Mouse (Mus musculus): ENCODE measurements at regions not wholly inside any gene's neighbourhood (a gene's known extent, or its start where the extent isn't known, plus 50 kb on each side); places are given as distances from the start of the nearest gene placed in this dataset.

- H3K9ac ChIP-seq (ENCODE audit: insufficient read depth, low read depth, low read length, poor library complexity, severe bottlenecking), result no peak overlapping the region
- no peaks in the 10 kb centered on the region for H3K4me1 ChIP-seq (ENCODE audit: control insufficient read depth in 2 of 2, insufficient read depth in 2 of 2, low read length in 2 of 2, poor library complexity in 1 of 2)
- no peak for TF ChIP-seq ZC3H11A (IDR thresholded peaks at IDR 0.05; ENCODE audit: borderline replicate concordance, low read depth, low read length)
- TF ChIP-seq CHD2 (IDR thresholded peaks at IDR 0.05; ENCODE audit: low read depth, low read length), result no peak
- no peak for TF ChIP-seq ZNF384 (IDR thresholded peaks at IDR 0.05; ENCODE audit: low read depth, low read length)
- no peak for TF ChIP-seq HCFC1 (IDR thresholded peaks at IDR 0.05; ENCODE audit: borderline replicate concordance, insufficient read depth, low read length)
- no peak for TF ChIP-seq MAFK (IDR thresholded peaks at IDR 0.05; ENCODE audit: insufficient read depth, low read depth, low read length)
- no peak overlapping the region for H3K27ac ChIP-seq (ENCODE audit: insufficient read depth, low read depth, low read length, poor library complexity, severe bottlenecking)
- in situ Hi-C loops (cut with MboI; ENCODE audit: low sequenced_read_pairs in 2 of 2, unreplicated experiment in 2 of 2), result no loop called here
- no peak overlapping the region for H3K4me3 ChIP-seq (ENCODE audit: insufficient read depth in 1 of 2, low read depth in 1 of 2, low read length in 2 of 2, poor library complexity in 1 of 2, severe bottlenecking in 1 of 2)
- no peak for DNase-seq (ENCODE audit: low read depth, low spot score)
- no peaks in the 10 kb centered on the region for H3K9me3 ChIP-seq (ENCODE audit: control insufficient read depth, insufficient read depth, low read depth, low read length)
- H3K36me3 ChIP-seq (ENCODE audit: control insufficient read depth, insufficient read depth, low read length, poor library complexity, severe bottlenecking), result no peaks in the 10 kb centered on the region
These were observed 972.4 kb downstream of the Defb40 start for GRCm38 (mm10) chr8:18005660-18006059.

GRCm38 (mm10) chr8:18000750-18001149 lies 977.3 kb downstream of the Defb40 start:
- no peak overlapping the region for H3K27ac ChIP-seq (ENCODE audit: insufficient read depth, low read depth, low read length, poor library complexity, severe bottlenecking)
- no peaks in the 10 kb centered on the region for H3K9me3 ChIP-seq (ENCODE audit: control insufficient read depth, insufficient read depth, low read depth, low read length)
- no peak overlapping the region for H3K9ac ChIP-seq (ENCODE audit: insufficient read depth, low read depth, low read length, poor library complexity, severe bottlenecking)
- H3K36me3 ChIP-seq (ENCODE audit: control insufficient read depth, insufficient read depth, low read length, poor library complexity, severe bottlenecking), result no peaks in the 10 kb centered on the region
- in situ Hi-C loops (cut with MboI; ENCODE audit: low sequenced_read_pairs in 2 of 2, unreplicated experiment in 2 of 2), result no loop called here
- TF ChIP-seq ZNF384 (IDR thresholded peaks at IDR 0.05; ENCODE audit: low read depth, low read length) (no peak), HCFC1 (IDR thresholded peaks at IDR 0.05; ENCODE audit: borderline replicate concordance, insufficient read depth, low read length) (no peak), MAFK (IDR thresholded peaks at IDR 0.05; ENCODE audit: insufficient read depth, low read depth, low read length) (no peak), ZC3H11A (IDR thresholded peaks at IDR 0.05; ENCODE audit: borderline replicate concordance, low read depth, low read length) (no peak), CHD2 (IDR thresholded peaks at IDR 0.05; ENCODE audit: low read depth, low read length) (no peak)
- no peak overlapping the region for H3K4me3 ChIP-seq (ENCODE audit: insufficient read depth in 1 of 2, low read depth in 1 of 2, low read length in 2 of 2, poor library complexity in 1 of 2, severe bottlenecking in 1 of 2)
- H3K4me1 ChIP-seq (ENCODE audit: control insufficient read depth in 2 of 2, insufficient read depth in 2 of 2, low read length in 2 of 2, poor library complexity in 1 of 2), result no peaks in the 10 kb centered on the region
- no peak for DNase-seq (ENCODE audit: low read depth, low spot score)

GRCm38 (mm10) chr8:17984779-17985178 lies 993.3 kb downstream of the Defb40 start:
- no peak for DNase-seq (ENCODE audit: low read depth, low spot score)
- Histone ChIP-seq H3K9me3 (ENCODE audit: control insufficient read depth, insufficient read depth, low read depth, low read length) (no peaks in the 10 kb centered on the region), H3K9ac (ENCODE audit: insufficient read depth, low read depth, low read length, poor library complexity, severe bottlenecking) (no peak overlapping the region), H3K4me1 (ENCODE audit: control insufficient read depth in 2 of 2, insufficient read depth in 2 of 2, low read length in 2 of 2, poor library complexity in 1 of 2) (no peaks in the 10 kb centered on the region), H3K27ac (ENCODE audit: insufficient read depth, low read depth, low read length, poor library complexity, severe bottlenecking) (no peak overlapping the region), H3K36me3 (ENCODE audit: control insufficient read depth, insufficient read depth, low read length, poor library complexity, severe bottlenecking) (no peaks in the 10 kb centered on the region), H3K4me3 (ENCODE audit: insufficient read depth in 1 of 2, low read depth in 1 of 2, low read length in 2 of 2, poor library complexity in 1 of 2, severe bottlenecking in 1 of 2) (no peak overlapping the region)
- TF ChIP-seq ZC3H11A (IDR thresholded peaks at IDR 0.05; ENCODE audit: borderline replicate concordance, low read depth, low read length) (no peak), CHD2 (IDR thresholded peaks at IDR 0.05; ENCODE audit: low read depth, low read length) (no peak), ZNF384 (IDR thresholded peaks at IDR 0.05; ENCODE audit: low read depth, low read length) (no peak), HCFC1 (IDR thresholded peaks at IDR 0.05; ENCODE audit: borderline replicate concordance, insufficient read depth, low read length) (no peak), MAFK (IDR thresholded peaks at IDR 0.05; ENCODE audit: insufficient read depth, low read depth, low read length) (no peak)
- in situ Hi-C loops (cut with MboI; ENCODE audit: low sequenced_read_pairs in 2 of 2, unreplicated experiment in 2 of 2), result no loop called here

GRCm38 (mm10) chr8:17948848-17949247 lies 1029.2 kb downstream of the Defb40 start:
- no peak overlapping the region for H3K27ac ChIP-seq (ENCODE audit: insufficient read depth, low read depth, low read length, poor library complexity, severe bottlenecking)
- in situ Hi-C loops (cut with MboI; ENCODE audit: low sequenced_read_pairs in 2 of 2, unreplicated experiment in 2 of 2), result no loop called here
- DNase-seq (ENCODE audit: low read depth, low spot score), result no peak
- no peak for TF ChIP-seq HCFC1 (IDR thresholded peaks at IDR 0.05; ENCODE audit: borderline replicate concordance, insufficient read depth, low read length)
- TF ChIP-seq CHD2 (IDR thresholded peaks at IDR 0.05; ENCODE audit: low read depth, low read length), result no peak
- no peak for TF ChIP-seq ZNF384 (IDR thresholded peaks at IDR 0.05; ENCODE audit: low read depth, low read length)
- TF ChIP-seq ZC3H11A (IDR thresholded peaks at IDR 0.05; ENCODE audit: borderline replicate concordance, low read depth, low read length), result no peak
- TF ChIP-seq MAFK (IDR thresholded peaks at IDR 0.05; ENCODE audit: insufficient read depth, low read depth, low read length), result no peak
- H3K9ac ChIP-seq (ENCODE audit: insufficient read depth, low read depth, low read length, poor library complexity, severe bottlenecking), result no peak overlapping the region
- no peaks in the 10 kb centered on the region for H3K36me3 ChIP-seq (ENCODE audit: control insufficient read depth, insufficient read depth, low read length, poor library complexity, severe bottlenecking)
- H3K4me1 ChIP-seq (ENCODE audit: control insufficient read depth in 2 of 2, insufficient read depth in 2 of 2, low read length in 2 of 2, poor library complexity in 1 of 2), result no peaks in the 10 kb centered on the region
- H3K9me3 ChIP-seq (ENCODE audit: control insufficient read depth, insufficient read depth, low read depth, low read length), result no peaks in the 10 kb centered on the region
- H3K4me3 ChIP-seq (ENCODE audit: insufficient read depth in 1 of 2, low read depth in 1 of 2, low read length in 2 of 2, poor library complexity in 1 of 2, severe bottlenecking in 1 of 2), result no peak overlapping the region
